Mouse (Mus musculus): ENCODE measurements at regions not wholly inside any gene's neighbourhood (a gene's known extent, or its start where the extent isn't known, plus 50 kb on each side); places are given as distances from the start of the nearest gene placed in this dataset.
A peak's percentile ranks its signal among the peaks of the same experiment; 100 is the strongest.

- DNase-seq, result no peak
Observed at GRCm38 (mm10) chr2:128408718-128409117, 182.3 kb upstream of the Spdye4c start.

- peak; percentile 23 for DNase-seq
Observed at GRCm38 (mm10) chr2:128412352-128412751, 178.7 kb upstream of the Spdye4c start.

GRCm38 (mm10) chr2:128412974-128413373 lies 178.0 kb upstream of the Spdye4c start:
- no peak for DNase-seq

GRCm38 (mm10) chr2:128414588-128415240 lies 176.3 kb upstream of the Spdye4c start:
- no peak for DNase-seq

GRCm38 (mm10) chr2:128416416-128416815 lies 174.6 kb upstream of the Spdye4c start:
- DNase-seq, result no peak

- DNase-seq, result no peak
Observed at GRCm38 (mm10) chr2:128418960-128419359, 172.0 kb upstream of the Spdye4c start.

GRCm38 (mm10) chr2:128420406-128420805 lies 170.6 kb upstream of the Spdye4c start:
- no peak for DNase-seq

GRCm38 (mm10) chr2:128422677-128423076 lies 168.3 kb upstream of the Spdye4c start:
- no peak for DNase-seq

GRCm38 (mm10) chr2:128424236-128424635 lies 166.8 kb upstream of the Spdye4c start:
- DNase-seq, result no peak

GRCm38 (mm10) chr2:128427181-128427880 lies 163.7 kb upstream of the Spdye4c start:
- no peak for DNase-seq

GRCm38 (mm10) chr2:128428154-128428553 lies 162.9 kb upstream of the Spdye4c start:
- no peak for DNase-seq

- no peak for DNase-seq
Observed at GRCm38 (mm10) chr2:128428651-128429633, 162.1 kb upstream of the Spdye4c start.

- no peak for DNase-seq
Observed at GRCm38 (mm10) chr2:128429786-128430185, 161.2 kb upstream of the Spdye4c start.

GRCm38 (mm10) chr2:128430776-128431291 lies 160.2 kb upstream of the Spdye4c start:
- DNase-seq, result no peak

- DNase-seq, result no peak
Observed at GRCm38 (mm10) chr2:128431751-128432150, 159.3 kb upstream of the Spdye4c start.

GRCm38 (mm10) chr2:128432741-128433140 lies 158.3 kb upstream of the Spdye4c start:
- DNase-seq, result no peak

GRCm38 (mm10) chr2:128433553-128434081 lies 157.4 kb upstream of the Spdye4c start:
- no peak for DNase-seq

- DNase-seq, result no peak
Observed at GRCm38 (mm10) chr2:128434200-128434977, 156.6 kb upstream of the Spdye4c start.

GRCm38 (mm10) chr2:128436378-128436777 lies 154.6 kb upstream of the Spdye4c start:
- no peak for DNase-seq

GRCm38 (mm10) chr2:128437698-128438097 lies 153.3 kb upstream of the Spdye4c start:
- no peak for DNase-seq

GRCm38 (mm10) chr2:128438161-128438822 lies 152.7 kb upstream of the Spdye4c start:
- DNase-seq, result no peak

Measured in cerebellum, adult 9-11 months (tissue).